Mouse (Mus musculus) hindbrain, postnatal 0 days (tissue): ENCODE measurements at regions not wholly inside any gene's neighbourhood (a gene's known extent, or its start where the extent isn't known, plus 50 kb on each side); places are given as distances from the start of the nearest gene placed in this dataset.

Source experiments
- ATAC-seq: fragments of 200-750 bp; cut with Nextera tagmentation; 2 replicates; pipeline ENCODE4 v1.8.0; 2017; ENCODE audit warnings: mild to moderate bottlenecking, moderate TSS enrichment, moderate library complexity
- DNase-seq: peaks from one replicate; pipeline ENCODE4 v3.0.0-alpha.2; 2015; ENCODE audit warnings: low spot score
- H3K27ac ChIP-seq: fragments of 300-500 bp; sonication (generic); 2 replicates; pipeline ENCODE4 v1.5.1; 2014; ENCODE audit warnings: mild to moderate bottlenecking
- H3K27me3 ChIP-seq: fragments of 300-500 bp; sonication (generic); 2 replicates; pipeline ENCODE4 v1.6.1; 2014; ENCODE audit warnings: low read length, mixed read lengths; ENCODE audit not compliant: insufficient read depth
- H3K36me3 ChIP-seq: fragments of 300-500 bp; sonication (generic); 2 replicates; pipeline ENCODE4 v1.6.1; 2014; ENCODE audit warnings: low read length, mixed read lengths; ENCODE audit not compliant: insufficient read depth
- H3K4me1 ChIP-seq: fragments of 300-500 bp; sonication (generic); 2 replicates; pipeline ENCODE4 v1.6.1; 2014; ENCODE audit warnings: antibody characterized with exemption, low read length, mixed read lengths; ENCODE audit not compliant: insufficient read depth
- H3K4me2 ChIP-seq: fragments of 300-500 bp; sonication (generic); 2 replicates; pipeline ENCODE4 v1.6.1; 2014; ENCODE audit warnings: low read depth, mild to moderate bottlenecking, low read length, moderate library complexity, mixed read lengths
- H3K4me3 ChIP-seq: fragments of 300-500 bp; sonication (generic); 2 replicates; pipeline ENCODE4 v1.5.1; 2014; ENCODE audit warnings: low read length
- H3K9ac ChIP-seq: fragments of 300-500 bp; sonication (generic); replicated peaks from 2 replicates; pipeline ENCODE4 v1.6.1; 2014; ENCODE audit warnings: mild to moderate bottlenecking, low read length, moderate library complexity, mixed read lengths
- H3K9me3 ChIP-seq: fragments of 300-500 bp; sonication (generic); 2 replicates; pipeline ENCODE4 v1.6.1; 2016; ENCODE audit warnings: low read length, mixed read lengths
- CTCF ChIP-seq: IDR thresholded peaks from 2 replicates; pipeline ENCODE4 v1.5.1; 2016; ENCODE audit warnings: antibody characterized with exemption, control low read depth, low read depth
- WGBS: fragments of 180-500 bp; shearing (Covaris S2); extraction: QIAGEN DNeasy Blood & Tissue Kit; methylation state at CpG from one replicate; pipeline ENCODE4 v1.1.7; 2014; 5-methylcytosine and 5-hydroxymethylcytosine counted together

DNA sequence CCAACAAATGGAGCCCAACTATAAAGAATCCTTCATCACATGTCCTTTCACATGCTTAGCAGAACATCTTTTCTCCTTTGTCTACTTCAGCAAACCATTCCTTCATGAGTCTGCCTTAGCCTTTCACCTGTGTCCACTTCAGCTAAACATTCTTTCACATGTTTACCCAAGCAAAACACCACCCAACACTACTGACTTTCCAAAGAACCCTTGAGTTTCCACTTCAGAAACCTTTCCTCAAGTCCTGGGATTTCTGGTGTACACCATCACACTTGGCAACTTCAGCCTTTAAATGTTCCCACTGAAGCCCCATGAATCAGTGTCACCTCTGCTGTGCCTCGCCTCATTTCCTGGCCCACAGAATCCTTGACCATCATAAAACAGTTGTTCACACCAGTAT, 278.2 kb upstream of the Rps6ka3 start:
- 61% methylated on average over 1 of the region's 1 CpGs for WGBS
- DNase-seq (no peak), ATAC-seq (no peak)
- no peaks in the 10 kb centered on the region for H3K27me3 ChIP-seq
- H3K9me3 ChIP-seq = no peaks in the 10 kb centered on the region
- no peak for TF ChIP-seq CTCF
- H3K9ac ChIP-seq = no peak overlapping the region
- H3K27ac ChIP-seq = no peak overlapping the region
- H3K36me3 ChIP-seq = no peaks in the 10 kb centered on the region
- no peaks in the 10 kb centered on the region for H3K4me1 ChIP-seq
- H3K4me3 ChIP-seq = no peak overlapping the region
- no peak overlapping the region for H3K4me2 ChIP-seq

DNA sequence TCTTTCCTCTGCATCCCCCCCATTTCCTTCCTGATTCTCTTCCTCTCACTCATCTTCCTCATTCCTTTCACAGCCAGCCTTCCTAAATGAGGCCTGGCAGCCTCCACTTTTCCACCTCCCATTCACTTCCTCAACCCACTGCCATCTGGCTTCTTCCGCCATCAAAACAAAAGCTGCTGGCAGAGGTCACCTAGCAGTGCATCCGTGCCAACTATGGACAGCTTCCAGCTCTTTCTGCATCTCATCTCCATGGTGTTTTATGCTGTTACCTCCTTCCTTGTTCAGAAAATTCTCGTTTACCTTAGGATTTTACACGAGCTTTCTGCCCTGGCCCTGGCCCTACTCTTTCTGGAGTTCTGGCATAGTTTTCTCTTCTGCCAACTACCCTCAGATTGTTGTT, 262.9 kb upstream of the Rps6ka3 start:
- DNase-seq (peak; percentile 25), ATAC-seq (no peak)
- TF ChIP-seq CTCF = no peak
- no peak overlapping the region for H3K4me2 ChIP-seq
- 35% methylated on average over 4 of the region's 4 CpGs for WGBS
- no peak overlapping the region for H3K4me3 ChIP-seq
- no peaks in the 10 kb centered on the region for H3K36me3 ChIP-seq
- H3K27me3 ChIP-seq = no peaks in the 10 kb centered on the region
- no peaks in the 10 kb centered on the region for H3K4me1 ChIP-seq
- no peak overlapping the region for H3K9ac ChIP-seq
- no peak overlapping the region for H3K27ac ChIP-seq
- H3K9me3 ChIP-seq = no peaks in the 10 kb centered on the region

DNA sequence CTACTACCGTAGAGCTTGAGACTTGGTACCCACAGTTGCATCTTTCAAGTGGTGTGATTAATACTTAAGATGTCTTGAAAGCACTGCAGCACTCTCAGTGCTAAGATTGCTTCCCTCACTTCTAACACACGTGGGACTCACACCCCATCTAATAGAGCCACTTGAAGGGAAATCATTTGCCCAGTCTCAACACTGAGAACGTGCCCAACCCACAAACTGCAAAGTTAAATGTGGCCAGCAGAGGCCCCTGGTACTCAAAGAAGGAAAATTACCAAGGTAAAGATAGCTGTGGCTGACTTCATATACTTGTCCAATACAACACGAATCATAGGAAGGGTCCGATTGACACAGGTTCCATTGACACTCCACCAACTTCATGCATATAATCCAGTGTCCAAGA, 238.4 kb upstream of the Rps6ka3 start:
- TF ChIP-seq CTCF = peak; percentile 56
- DNase-seq = peak; percentile 25
- no peaks in the 10 kb centered on the region for H3K9me3 ChIP-seq

DNA sequence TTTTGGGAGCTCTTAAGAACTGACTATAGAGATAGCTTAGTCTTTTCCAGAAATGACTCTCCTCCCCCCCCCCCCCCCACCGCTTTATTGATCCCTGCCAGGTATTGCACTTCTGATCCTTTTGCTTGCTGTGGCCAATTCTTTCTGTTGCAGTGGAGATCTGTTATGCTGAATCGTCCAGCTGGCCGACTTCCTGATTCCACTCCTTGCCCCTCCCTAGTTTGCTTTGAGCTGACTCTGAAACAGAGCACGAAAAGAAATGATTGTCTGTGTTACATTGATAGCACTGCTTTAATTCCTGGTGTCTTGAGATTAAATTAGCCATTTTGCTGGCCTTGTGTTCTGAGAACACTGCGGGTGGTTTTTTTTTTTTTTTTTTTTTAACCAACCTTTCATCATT, 233.5 kb upstream of the Rps6ka3 start:
- no peaks in the 10 kb centered on the region for H3K36me3 ChIP-seq
- no peak overlapping the region for H3K9ac ChIP-seq
- H3K4me3 ChIP-seq = no peak overlapping the region
- TF ChIP-seq CTCF = no peak
- no peak overlapping the region for H3K27ac ChIP-seq
- H3K27me3 ChIP-seq = no peaks in the 10 kb centered on the region
- WGBS = 47% methylated on average over 5 of the region's 5 CpGs
- DNase-seq (peak; percentile 15), ATAC-seq (no peak)
- no peaks in the 10 kb centered on the region for H3K9me3 ChIP-seq
- no peak overlapping the region for H3K4me2 ChIP-seq
- H3K4me1 ChIP-seq = no peaks in the 10 kb centered on the region

More for the DNA sequence above, 238.4 kb upstream of the Rps6ka3 start:
- H3K27me3 ChIP-seq = no peaks in the 10 kb centered on the region
- H3K4me1 ChIP-seq = no peaks in the 10 kb centered on the region
- WGBS = 63% methylated on average over 5 of the region's 5 CpGs
- H3K9ac ChIP-seq = no peak overlapping the region
- H3K4me2 ChIP-seq = no peak overlapping the region
- no peaks in the 10 kb centered on the region for H3K36me3 ChIP-seq
- no peak for ATAC-seq
- H3K27ac ChIP-seq = no peak overlapping the region
- H3K4me3 ChIP-seq = no peak overlapping the region

DNA sequence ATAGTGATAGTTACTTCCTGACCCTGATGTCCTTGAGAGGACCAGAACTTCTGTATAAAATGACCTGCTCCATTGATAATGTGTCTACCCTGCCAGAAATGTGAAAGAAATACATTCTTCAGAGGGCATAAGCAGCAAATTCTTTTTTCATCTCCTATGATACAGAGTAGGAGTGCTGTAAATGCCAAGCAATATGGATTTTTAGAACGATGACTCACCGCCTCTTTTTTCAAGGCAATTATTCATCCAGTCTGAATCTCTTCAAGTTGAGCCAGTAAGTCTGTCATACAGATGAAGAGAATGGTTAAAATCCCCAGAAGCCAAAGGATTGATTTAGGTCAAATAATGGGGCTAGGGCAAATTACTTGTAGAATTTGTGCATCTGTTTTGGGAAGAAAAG, 225.4 kb upstream of the Rps6ka3 start:
- no peak overlapping the region for H3K4me3 ChIP-seq
- no peaks in the 10 kb centered on the region for H3K36me3 ChIP-seq
- no peak overlapping the region for H3K27ac ChIP-seq
- no peak for ATAC-seq
- TF ChIP-seq CTCF = no peak
- H3K27me3 ChIP-seq = no peaks in the 10 kb centered on the region
- no peak for DNase-seq
- no peak overlapping the region for H3K4me2 ChIP-seq
- no peak overlapping the region for H3K9ac ChIP-seq
- H3K9me3 ChIP-seq = no peaks in the 10 kb centered on the region
- WGBS = 87% methylated on average over 2 of the region's 2 CpGs
- H3K4me1 ChIP-seq = no peaks in the 10 kb centered on the region

DNA sequence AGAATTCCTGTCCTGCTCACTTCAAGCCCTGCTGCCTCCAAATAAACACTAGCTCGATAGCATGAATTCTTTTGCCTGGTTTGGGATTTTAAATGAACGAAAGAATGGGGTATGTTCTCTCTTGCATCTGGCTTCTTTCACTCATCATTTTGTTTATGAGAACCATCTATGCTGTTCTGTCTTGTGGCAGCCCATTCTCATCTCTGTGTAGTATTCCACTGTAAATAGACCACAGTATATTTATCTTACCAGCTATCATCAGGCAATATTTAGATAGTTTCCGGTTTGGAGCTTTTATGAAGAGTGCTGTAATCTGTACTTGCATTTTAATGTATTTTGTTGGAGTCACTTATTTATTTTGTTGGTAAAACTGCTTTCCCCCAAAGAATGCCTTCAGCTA, 222.4 kb upstream of the Rps6ka3 start:
- no peak overlapping the region for H3K9ac ChIP-seq
- no peak for TF ChIP-seq CTCF
- no peaks in the 10 kb centered on the region for H3K4me1 ChIP-seq
- WGBS = 74% methylated on average over 3 of the region's 3 CpGs
- no peak overlapping the region for H3K27ac ChIP-seq
- H3K36me3 ChIP-seq = no peaks in the 10 kb centered on the region
- no peak overlapping the region for H3K4me3 ChIP-seq
- ATAC-seq = no peak
- no peak for DNase-seq
- no peaks in the 10 kb centered on the region for H3K27me3 ChIP-seq
- H3K9me3 ChIP-seq = no peaks in the 10 kb centered on the region
- no peak overlapping the region for H3K4me2 ChIP-seq

DNA sequence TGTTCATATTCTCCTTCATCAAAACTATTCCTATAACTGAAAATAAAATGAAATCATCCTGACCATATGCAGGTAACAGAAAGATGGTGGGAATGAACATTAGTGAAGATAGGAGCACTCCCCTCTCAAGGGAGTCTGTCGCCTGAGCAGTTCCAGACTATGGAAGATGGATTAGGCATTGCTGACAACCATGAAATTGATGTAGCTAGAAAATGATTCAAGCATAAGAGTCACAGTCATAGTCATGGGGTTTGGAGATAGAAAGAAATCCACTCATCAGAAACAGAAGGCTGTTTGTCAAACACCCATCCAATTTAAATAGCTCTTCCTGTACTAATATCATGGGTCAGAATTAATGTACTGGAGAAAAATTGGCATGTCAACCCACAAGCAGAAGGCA, 191.2 kb upstream of the Rps6ka3 start:
- no peak overlapping the region for H3K4me3 ChIP-seq
- peak; percentile 42 for DNase-seq
- ATAC-seq = peak; percentile 79
- H3K4me1 ChIP-seq = no peaks in the 10 kb centered on the region
- no peaks in the 10 kb centered on the region for H3K9me3 ChIP-seq
- WGBS = 51% methylated on average over 1 of the region's 1 CpGs
- no peak overlapping the region for H3K27ac ChIP-seq
- no peak overlapping the region for H3K4me2 ChIP-seq
- TF ChIP-seq CTCF = no peak
- no peak overlapping the region for H3K9ac ChIP-seq
- no peaks in the 10 kb centered on the region for H3K27me3 ChIP-seq
- H3K36me3 ChIP-seq = no peaks in the 10 kb centered on the region
